Mouse (Mus musculus) ES-E14 (cell line): ENCODE data around the gene Abhd11.

Experiments
- CHD2 ChIP-seq: IDR thresholded peaks from 2 replicates; pipeline ENCODE4 v1.6.1; 2014; ENCODE audit warnings: mild to moderate bottlenecking, low read depth, low read length, inconsistent platforms
- HCFC1 ChIP-seq: IDR thresholded peaks from 2 replicates; pipeline ENCODE4 v1.6.1; 2012; ENCODE audit warnings: low read length, inconsistent platforms, borderline replicate concordance; ENCODE audit not compliant: insufficient read depth
- MAFK ChIP-seq: IDR thresholded peaks from 2 replicates; pipeline ENCODE4 v1.6.1; 2014; ENCODE audit warnings: mild to moderate bottlenecking, low read depth, low read length, inconsistent platforms; ENCODE audit not compliant: insufficient read depth
- ZC3H11A ChIP-seq: IDR thresholded peaks from 2 replicates; pipeline ENCODE4 v1.6.1; 2012; ENCODE audit warnings: low read depth, mild to moderate bottlenecking, inconsistent platforms, low read length, borderline replicate concordance
- ZNF384 ChIP-seq: IDR thresholded peaks from 2 replicates; pipeline ENCODE4 v1.6.1; 2012; ENCODE audit warnings: low read depth, low read length, inconsistent platforms

DNA sequence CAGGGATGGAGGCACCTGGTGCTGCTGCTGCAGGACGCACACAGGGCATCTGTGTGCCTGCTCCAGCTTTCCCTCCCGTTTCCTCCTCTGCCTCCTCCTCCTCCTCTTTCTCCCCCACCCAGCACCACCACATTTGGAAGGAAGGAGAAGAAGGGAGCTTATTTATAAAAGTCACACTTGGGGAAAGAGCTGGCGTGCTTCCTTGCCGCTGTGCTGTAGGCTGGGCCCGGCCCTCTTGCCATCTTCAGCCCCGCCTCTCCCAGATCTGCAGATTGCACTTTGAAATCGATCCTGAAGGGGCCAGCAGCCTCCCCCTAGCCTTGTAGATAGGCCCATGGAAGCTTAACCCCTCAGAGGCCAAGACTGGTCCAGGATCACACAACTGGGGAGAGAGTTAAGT, 16.9 kb downstream of the Abhd11 start:
- TF ChIP-seq ZNF384 = no peak
- TF ChIP-seq CHD2 = no peak
- TF ChIP-seq MAFK = no peak
- no peak for TF ChIP-seq HCFC1
- no peak for TF ChIP-seq ZC3H11A
